Mouse (Mus musculus) forebrain, embryonic 14.5 days (tissue): Measurements from ENCODE around the gene Pex11b. TPM values are rescaled to one million over a fixed set of nuclear protein-coding genes. Genes with fewer than 3 reads are reported as not detected.

Experiments used
- ATAC-seq: fragments of 200-750 bp; cut with Nextera tagmentation; 2 replicates; pipeline ENCODE4 v1.8.0; 2017; ENCODE audit warnings: mild to moderate bottlenecking, moderate library complexity
- DNase-seq: peaks from one replicate; pipeline ENCODE4 v3.0.0-alpha.2; 2015; ENCODE audit warnings: low spot score
- H3K27ac ChIP-seq: fragments of 300-500 bp; sonication (generic); 2 replicates; pipeline ENCODE4 v1.5.1; 2014; ENCODE audit warnings: low read depth, mild to moderate bottlenecking, control low read depth, low read length, moderate library complexity
- H3K27me3 ChIP-seq: fragments of 300-500 bp; sonication (generic); replicated peaks from 2 replicates; pipeline ENCODE4 v1.6.1; 2014; ENCODE audit warnings: low read length, control low read depth, mixed read lengths; ENCODE audit not compliant: control insufficient read depth, insufficient read depth
- H3K36me3 ChIP-seq: fragments of 300-500 bp; sonication (generic); 2 replicates; pipeline ENCODE4 v1.6.1; 2014; ENCODE audit warnings: low read length, control low read depth; ENCODE audit not compliant: control insufficient read depth, insufficient read depth
- H3K4me1 ChIP-seq: fragments of 300-500 bp; sonication (generic); 2 replicates; pipeline ENCODE4 v1.6.1; 2014; ENCODE audit warnings: antibody characterized with exemption, low read length, control low read depth; ENCODE audit not compliant: control insufficient read depth, insufficient read depth
- H3K4me2 ChIP-seq: fragments of 300-500 bp; sonication (generic); 2 replicates; pipeline ENCODE4 v1.6.1; 2014; ENCODE audit warnings: mild to moderate bottlenecking, control low read depth, low read length
- H3K4me3 ChIP-seq: fragments of 300-500 bp; sonication (generic); 2 replicates; pipeline ENCODE4 v1.5.1; 2014; ENCODE audit warnings: low read depth, low read length, control low read depth
- H3K9ac ChIP-seq: fragments of 300-500 bp; sonication (generic); 2 replicates; pipeline ENCODE4 v1.6.1; 2014; ENCODE audit warnings: mild to moderate bottlenecking, low read length, control low read depth, moderate library complexity
- H3K9me3 ChIP-seq: fragments of 300-500 bp; sonication (generic); replicated peaks from 2 replicates; pipeline ENCODE4 v1.6.1; 2016; ENCODE audit warnings: low read length, control low read depth, mixed read lengths; ENCODE audit not compliant: control insufficient read depth
- WGBS: fragments of 180-500 bp; shearing (Covaris S2); extraction: QIAGEN DNeasy Blood & Tissue Kit; methylation state at CpG from one replicate; pipeline ENCODE4 v1.1.7; 2014; 5-methylcytosine and 5-hydroxymethylcytosine counted together
- polyA plus RNA-seq: library from polyadenylated mRNA; unstranded; fragments of >200 nt; fragmentation: Nextera tagmentation; extraction: Ambion mirVana; gene quantifications from 2 replicates; pipeline ENCODE4 v1.2.1, GENCODE M21; 2014

Pex11b gene
- polyA plus RNA-seq, 1 experiment from 2014 or later, result 64.4 TPM

- no peak overlapping the region for H3K27ac ChIP-seq
- ATAC-seq (no peak), DNase-seq (no peak)
- H3K4me1 ChIP-seq, result 0 out of 2 replicates have a peak, but pooled peaks cover 2% of the 10 kb centered on the region
- no peaks in the 10 kb centered on the region for H3K9me3 ChIP-seq
- no peak overlapping the region for H3K4me2 ChIP-seq
- no peak overlapping the region for H3K4me3 ChIP-seq
- H3K36me3 ChIP-seq, result no peaks in the 10 kb centered on the region
- no peak overlapping the region for H3K9ac ChIP-seq
- H3K27me3 ChIP-seq, result no peaks in the 10 kb centered on the region
- 52% methylated on average over 3 of the region's 3 CpGs for WGBS
Measured at GRCm38 (mm10) chr3:96690298-96690697, 55.1 kb downstream of the Pex11b start.

DNA sequence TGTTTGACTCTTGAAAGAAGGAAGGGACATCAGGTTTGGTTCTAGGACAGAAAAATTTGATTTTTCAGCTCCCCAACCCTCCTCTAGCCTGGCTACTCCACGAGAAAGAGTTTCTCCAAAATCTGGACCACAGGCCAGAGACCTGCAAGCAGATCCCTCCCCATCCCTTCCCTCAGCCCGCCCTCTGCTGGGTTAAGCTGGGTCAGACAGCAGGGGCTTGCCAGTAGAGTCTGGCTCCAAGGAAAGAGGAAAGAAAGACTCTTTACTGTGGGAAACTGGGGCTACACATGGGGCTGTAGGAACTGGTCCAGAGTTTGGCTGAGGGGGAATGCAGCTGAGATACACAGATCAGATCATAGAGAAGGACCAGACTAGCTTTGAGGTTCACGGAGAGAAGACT, 57.3 kb downstream of the Pex11b start:
- ATAC-seq (no peak), DNase-seq (no peak)
- Histone ChIP-seq H3K27me3 (no peaks in the 10 kb centered on the region), H3K4me2 (no peak overlapping the region), H3K9me3 (no peaks in the 10 kb centered on the region), H3K9ac (no peak overlapping the region), H3K27ac (no peak overlapping the region), H3K4me3 (no peak overlapping the region), H3K4me1 (peaks cover 9% of the 10 kb centered on the region), H3K36me3 (no peaks in the 10 kb centered on the region)
- WGBS, result 13% methylated on average over 3 of the region's 3 CpGs

DNA sequence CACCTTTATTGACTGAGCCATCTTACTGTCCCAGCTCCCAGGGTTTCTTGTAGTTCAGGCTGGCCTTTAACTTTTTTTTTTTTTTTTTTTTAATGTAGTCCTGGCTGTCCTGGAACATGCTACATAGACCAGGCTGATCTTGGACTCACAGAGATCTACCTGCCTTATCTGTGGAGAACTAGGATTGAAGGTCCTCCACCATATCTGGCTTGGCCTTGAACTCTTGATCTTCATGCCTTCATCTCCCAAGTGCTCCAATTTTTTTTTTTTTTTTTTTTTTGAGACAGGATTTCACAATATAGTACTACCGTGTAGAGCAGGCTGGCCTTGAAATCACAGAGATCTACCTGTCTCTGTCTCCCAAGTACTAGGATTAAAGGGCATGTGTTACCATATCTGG, 58.4 kb downstream of the Pex11b start:
- H3K27ac ChIP-seq, result no peak overlapping the region
- H3K27me3 ChIP-seq, result no peaks in the 10 kb centered on the region
- no peaks in the 10 kb centered on the region for H3K36me3 ChIP-seq
- H3K9me3 ChIP-seq, result no peaks in the 10 kb centered on the region
- H3K4me3 ChIP-seq, result no peak overlapping the region
- no peak overlapping the region for H3K4me2 ChIP-seq
- 97% methylated on average over 1 of the region's 1 CpGs for WGBS
- DNase-seq (no peak), ATAC-seq (no peak)
- H3K9ac ChIP-seq, result no peak overlapping the region
- H3K4me1 ChIP-seq, result peaks cover 9% of the 10 kb centered on the region

Other genes starting within 250 kb of the Pex11b start
- gene BC107364, start 183.1 kb upstream of the Pex11b start, polyA plus RNA-seq, result not detected in 2 replicates
- 0.41 and 0.52 TPM in 2 replicates for gene Hfe2, start 110.2 kb upstream of the Pex11b start, polyA plus RNA-seq
- gene Txnip, start 77.4 kb upstream of the Pex11b start, polyA plus RNA-seq, result 60.7 and 79.0 TPM in 2 replicates
- gene Gm16253, start 58.4 kb upstream of the Pex11b start, polyA plus RNA-seq, result 0.45 TPM in 1 of 2 replicates, not detected in the other
- gene Polr3gl, start 41.2 kb upstream of the Pex11b start, polyA plus RNA-seq, result 8.0 and 8.2 TPM in 2 replicates
- gene Ankrd34a, start 38.7 kb upstream of the Pex11b start, polyA plus RNA-seq, result 11.8 and 14.9 TPM in 2 replicates
- gene Lix1l, start 34.2 kb upstream of the Pex11b start, polyA plus RNA-seq, result 7.4 and 7.8 TPM in 2 replicates
- gene Rbm8a, start 5.4 kb upstream of the Pex11b start, polyA plus RNA-seq, result 132 and 136 TPM in 2 replicates
- gene Gm42957, start 98 bp downstream of the Pex11b start, polyA plus RNA-seq, result 0.13 and 0.14 TPM in 2 replicates
- gene Itga10, start 10.2 kb downstream of the Pex11b start, polyA plus RNA-seq, result 0.38 and 0.39 TPM in 2 replicates
- gene Ankrd35, start 34.8 kb downstream of the Pex11b start, polyA plus RNA-seq, result 1.1 and 1.9 TPM in 2 replicates
- 14.8 and 21.3 TPM in 2 replicates for gene Pias3, start 61.0 kb downstream of the Pex11b start, polyA plus RNA-seq
- gene Nudt17, start 73.2 kb downstream of the Pex11b start, polyA plus RNA-seq, result 7.3 and 7.5 TPM in 2 replicates
- 27.8 and 28.9 TPM in 2 replicates for gene Polr3c, start 92.3 kb downstream of the Pex11b start, polyA plus RNA-seq
- gene Rnf115, start 92.3 kb downstream of the Pex11b start, polyA plus RNA-seq, result 69.7 and 70.8 TPM in 2 replicates
- 0.28 TPM in 1 of 2 replicates, not detected in the other for gene Pdzk1, start 193.9 kb downstream of the Pex11b start, polyA plus RNA-seq
- gene Cd160, start 194.0 kb downstream of the Pex11b start, polyA plus RNA-seq, result 0.18 and 0.40 TPM in 2 replicates